Mouse (Mus musculus) cerebellum, postnatal 4 days (tissue): ENCODE data around the gene Rsph1.

ENCODE experiments used
- DNase-seq, 2 experiments: peaks; one replicate each; pipeline ENCODE4 v3.0.0; 2022; ENCODE audit warnings: low spot score in 2 of 2, mixed read lengths in 1 of 2

The Rsph1 gene

GRCm38 (mm10) chr17:31303401-31303800 lies 26.2 kb upstream of the Rsph1 start:
- no peak for DNase-seq

DNA sequence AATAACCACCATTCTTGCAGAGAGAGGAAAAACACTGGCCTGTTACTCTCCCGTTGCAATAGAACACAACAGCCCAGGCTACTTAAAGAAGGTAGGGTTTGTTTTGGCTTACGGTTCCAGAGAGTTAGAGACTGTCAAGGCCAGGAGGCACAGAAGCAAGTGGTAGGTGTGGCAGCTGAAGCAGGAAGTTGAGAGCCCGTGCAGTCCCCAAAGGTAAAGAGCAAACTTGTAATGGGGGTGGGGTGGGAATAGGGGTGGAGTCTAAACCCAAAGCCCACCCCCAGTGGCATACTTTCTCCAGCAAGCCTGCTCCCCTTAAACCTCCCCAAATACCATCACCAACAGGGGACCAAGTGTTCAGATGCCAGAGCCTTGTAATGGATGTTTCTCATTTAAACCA lies 23.6 kb upstream of the Rsph1 start:
- no peak for DNase-seq

DNA sequence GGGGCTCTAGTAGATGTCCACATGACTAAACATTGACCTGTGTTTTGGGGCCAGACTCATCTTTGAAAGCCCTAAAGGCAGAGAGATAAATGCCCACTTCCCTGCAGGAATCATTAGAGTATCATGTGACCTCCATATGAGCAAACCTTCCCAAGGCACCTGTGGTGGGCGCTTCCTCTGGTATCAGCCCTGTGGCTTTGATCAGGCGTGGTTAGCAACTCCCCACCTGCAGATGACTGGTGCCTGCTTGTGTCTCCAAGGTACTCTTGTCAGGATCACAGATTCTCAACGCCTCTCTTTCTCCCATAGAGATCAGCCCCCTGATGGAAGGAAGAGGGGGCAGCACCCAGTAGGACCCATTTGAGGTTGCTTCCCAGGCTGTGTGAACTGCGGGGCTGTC lies 22.8 kb upstream of the Rsph1 start:
- no peak for DNase-seq

- no peak for DNase-seq
Measured at GRCm38 (mm10) chr17:31298419-31299209, 21.4 kb upstream of the Rsph1 start.

- DNase-seq, result no peak
Measured at GRCm38 (mm10) chr17:31297521-31297939, 20.3 kb upstream of the Rsph1 start.

- DNase-seq, result peak; percentile 58 to 71
Measured at GRCm38 (mm10) chr17:31295892-31296781, 19.0 kb upstream of the Rsph1 start.

DNA sequence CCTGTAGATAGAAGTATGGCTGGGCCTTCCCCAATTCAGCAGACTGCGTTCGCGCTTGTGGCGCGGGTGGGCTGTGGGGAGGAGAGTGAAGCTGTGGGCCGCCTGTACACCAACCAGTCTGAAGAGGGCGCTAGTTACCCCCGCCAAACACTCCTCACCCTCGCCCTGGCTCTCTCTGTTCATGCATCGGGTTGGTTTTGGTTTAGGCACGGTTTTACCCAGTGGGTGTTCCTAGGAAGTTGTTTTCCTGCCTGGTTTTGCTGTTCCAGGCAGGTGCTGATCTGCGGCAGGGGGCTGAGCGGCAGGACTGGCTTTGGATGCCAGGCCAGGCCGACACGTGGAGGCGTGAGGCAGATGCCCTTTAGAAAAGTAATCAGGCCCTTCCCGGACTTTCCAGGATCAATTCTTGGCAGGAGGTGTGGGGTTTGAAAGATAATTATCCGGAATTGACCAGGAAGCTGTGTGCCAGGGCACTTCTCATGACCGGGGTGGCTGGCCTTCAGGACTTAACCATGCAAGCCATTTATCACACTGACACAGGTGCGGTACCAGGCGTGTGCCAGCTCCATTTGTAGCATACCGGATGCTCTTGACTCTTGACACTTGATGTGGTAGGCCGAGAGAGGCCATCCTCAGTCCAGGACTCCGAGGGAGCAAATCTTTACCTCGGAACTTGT lies 18.2 kb upstream of the Rsph1 start:
- peak in 1 of 2 experiments; percentile 47 for DNase-seq

GRCm38 (mm10) chr17:31294363-31295214 lies 17.4 kb upstream of the Rsph1 start:
- peak in 1 of 2 experiments; percentile 17 for DNase-seq

GRCm38 (mm10) chr17:31290859-31291258 lies 13.7 kb upstream of the Rsph1 start:
- DNase-seq, result no peak

- no peak for DNase-seq
Measured at GRCm38 (mm10) chr17:31290311-31290710, 13.1 kb upstream of the Rsph1 start.

- DNase-seq, result no peak
Measured at GRCm38 (mm10) chr17:31288999-31289726, 12.0 kb upstream of the Rsph1 start.

- DNase-seq, result no peak
Measured at GRCm38 (mm10) chr17:31287216-31287615, 10.0 kb upstream of the Rsph1 start.

DNA sequence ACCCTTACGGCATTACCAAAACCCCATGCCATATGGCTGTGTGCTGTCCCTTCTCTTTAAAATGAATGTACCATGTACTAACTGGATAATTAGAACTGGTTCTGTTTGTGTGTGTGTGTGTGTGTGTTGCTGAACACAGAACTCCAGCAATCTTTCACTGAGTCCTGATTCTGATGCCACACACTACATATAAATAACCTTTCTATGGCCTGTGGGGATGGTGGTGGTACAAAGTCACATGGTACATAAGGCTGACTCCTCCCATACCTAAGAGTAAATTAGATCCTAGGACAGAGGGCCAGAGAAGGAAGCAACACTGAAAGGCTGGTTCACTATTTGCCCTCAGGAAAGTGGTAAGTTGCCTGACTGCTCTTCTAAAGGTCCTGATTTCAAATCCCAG lies 9.3 kb upstream of the Rsph1 start, which contains the start of gene Slc37a1:
Gene Slc37a1, plus strand, starts transcription at position 301 of the 400 bp plus-strand sequence.
- no peak for DNase-seq

DNA sequence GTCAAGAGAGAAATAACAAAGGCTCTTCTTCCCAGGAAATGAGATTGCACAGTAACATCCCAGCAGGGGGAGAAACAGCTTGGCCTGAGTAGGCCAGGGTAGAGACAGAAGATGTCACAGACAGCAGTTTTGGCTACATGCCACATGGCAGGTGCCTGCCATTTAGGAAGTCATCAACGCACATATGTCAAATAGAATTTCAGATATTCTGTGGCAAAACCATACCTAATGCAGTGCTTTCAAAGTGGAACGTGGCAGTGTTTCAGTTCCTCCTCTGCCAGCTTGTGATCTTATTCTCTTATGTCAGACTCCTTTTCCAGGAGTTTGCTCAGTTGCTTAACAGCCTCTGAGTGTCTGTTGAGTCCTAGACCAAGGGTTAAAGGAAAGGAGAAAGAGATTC lies 8.7 kb upstream of the Rsph1 start:
- no peak for DNase-seq

GRCm38 (mm10) chr17:31282687-31283053 lies 5.5 kb upstream of the Rsph1 start:
- DNase-seq, result no peak

- DNase-seq, result no peak
Measured at GRCm38 (mm10) chr17:31281830-31282686, 4.9 kb upstream of the Rsph1 start.

DNA sequence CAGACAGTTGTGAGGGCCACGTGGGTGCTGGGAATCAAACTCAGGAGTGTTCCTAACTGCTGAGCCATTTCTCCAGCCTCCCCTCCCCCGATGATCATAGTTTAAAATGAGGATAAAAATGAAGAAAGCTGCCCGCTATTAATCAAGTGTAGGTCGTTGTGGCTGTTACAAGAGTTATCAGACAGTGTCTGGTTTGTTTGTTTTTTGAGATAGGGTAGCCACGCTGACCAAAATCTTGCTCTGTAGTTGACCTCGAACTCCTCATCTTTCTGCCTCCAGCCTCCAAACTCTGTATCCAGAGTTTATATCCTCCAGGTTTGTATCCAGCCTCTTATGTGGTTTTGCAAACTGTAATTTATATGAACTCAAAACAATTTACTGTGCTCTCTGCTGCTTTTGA lies 3.1 kb upstream of the Rsph1 start:
- no peak for DNase-seq

GRCm38 (mm10) chr17:31279541-31279940 lies 2.4 kb upstream of the Rsph1 start:
- no peak for DNase-seq

DNA sequence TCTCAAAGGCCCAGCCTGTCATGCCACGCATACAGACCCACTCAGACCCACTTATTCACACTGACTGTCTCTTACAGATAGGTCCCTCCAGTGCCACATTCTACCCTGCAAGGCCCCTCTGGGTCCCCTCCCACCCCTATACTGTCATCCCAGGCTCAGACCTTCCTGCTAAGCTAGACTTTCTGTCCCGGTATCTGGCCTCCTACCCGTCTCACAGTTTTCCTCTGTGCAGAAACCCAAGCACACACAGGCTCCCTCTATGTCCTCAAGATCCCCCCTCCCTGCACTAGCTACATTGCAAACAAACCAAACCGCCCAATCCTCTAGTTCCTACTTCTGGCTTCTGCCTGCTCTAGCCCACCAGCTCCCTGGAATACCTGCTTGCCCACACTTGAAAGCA lies 748 bp upstream of the Rsph1 start:
- no peak for DNase-seq
